Comparison of ENCODE assay signal across 8 mouse cellular contexts in the genomic region with DNA sequence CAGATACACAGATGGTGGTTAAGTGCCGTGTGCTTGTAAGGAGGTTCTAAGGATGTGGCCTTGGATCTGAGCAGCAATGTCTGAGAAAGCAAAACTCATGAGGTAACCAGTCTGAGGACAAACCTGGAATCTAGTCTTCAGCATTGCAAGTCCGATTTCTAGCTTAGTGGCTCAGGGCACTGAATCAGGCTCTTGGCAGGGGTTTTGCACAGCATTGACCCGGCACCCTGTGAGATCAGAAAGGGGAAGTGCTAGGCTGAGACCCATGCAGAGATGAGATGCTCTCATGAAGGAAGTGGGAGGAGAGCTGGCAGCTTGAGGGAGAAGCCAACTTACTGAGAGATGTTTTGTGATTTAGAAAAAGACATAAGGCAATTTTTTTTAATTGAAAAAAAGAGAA.
DNase-seq lines count a peak whose midpoint lies in the region; ATAC-seq and TF ChIP-seq lines count a peak whose summit lies in the region.

No protein-coding gene starts in this region.

- H3K4me3 ChIP-seq in kidney, adult 2 months (ENCODE audit: insufficient read depth, low read depth, low read length): no peak overlapping the region
- H3K4me3 ChIP-seq in midbrain, embryonic 15.5 days: no peak overlapping the region

- H3K4me1 ChIP-seq in kidney, adult 2 months (ENCODE audit: control insufficient read depth, insufficient read depth, low read length): peaks cover 11% of the 10 kb centered on the region
- H3K4me1 ChIP-seq in midbrain, embryonic 15.5 days: peaks cover 18% of the 10 kb centered on the region

- ATAC-seq in hematopoietic stem cell, adult 5-6 weeks (replicated peaks in 1 of 2; ENCODE audit: insufficient read depth in 1 of 2, low FRiP score in 2 of 2, low TSS enrichment in 1 of 2, low read depth in 1 of 2, poor library complexity in 2 of 2, severe bottlenecking in 2 of 2): peak; percentile 79 to 89
- ATAC-seq in megakaryocyte progenitor cell, adult 5-6 weeks (replicated peaks; ENCODE audit: poor library complexity): peak; percentile 63
- no peak for ATAC-seq in midbrain, embryonic 15.5 days (replicated peaks)

- H3K9ac ChIP-seq in midbrain, embryonic 15.5 days: no peak overlapping the region

- H3K27ac ChIP-seq in kidney, adult 2 months (ENCODE audit: insufficient read depth, low read depth, low read length): peak overlapping the region; percentile 48; the same call in 1 of the 2 replicates
- H3K27ac ChIP-seq in midbrain, embryonic 15.5 days: no peak overlapping the region

- no peaks in the 10 kb centered on the region for H3K27me3 ChIP-seq in kidney, adult 2 months (replicated peaks; ENCODE audit: control insufficient read depth, insufficient read depth, low read length)
- H3K27me3 ChIP-seq in midbrain, embryonic 15.5 days (replicated peaks): 0 out of 2 replicates have a peak, but pooled peaks cover 6% of the 10 kb centered on the region

- no peaks in the 10 kb centered on the region for H3K36me3 ChIP-seq in kidney, adult 2 months (ENCODE audit: control insufficient read depth, insufficient read depth, low read length)
- no peaks in the 10 kb centered on the region for H3K36me3 ChIP-seq in midbrain, embryonic 15.5 days (replicated peaks)

- no peak for TF ChIP-seq CTCF in kidney, adult 2 months (conservative IDR thresholded peaks at IDR 0.05; ENCODE audit: insufficient read depth, insufficient read length, low read depth, low read length)

- 0 out of 2 replicates have a peak, but pooled peaks cover 4% of the 10 kb centered on the region for H3K9me3 ChIP-seq in midbrain, embryonic 15.5 days

- H3K4me2 ChIP-seq in midbrain, embryonic 15.5 days: no peak overlapping the region

- TF ChIP-seq POLR2A in kidney, adult 2 months (IDR thresholded peaks at IDR 0.05; ENCODE audit: low read depth, low read length): no peak

- WGBS in kidney, adult 2 months: 54% methylated on average over 3 of the region's 3 CpGs
- 54% methylated on average over 3 of the region's 3 CpGs for WGBS in midbrain, embryonic 15.5 days

- DNase-seq in kidney, adult 2 months: peak; percentile 58
- no peak for DNase-seq in kidney, adult 8-10 months
- peak; percentile 41 for DNase-seq in NIH3T3 (ENCODE audit: low read depth)
- no peak for DNase-seq in testis, postnatal 10 days (ENCODE audit: low spot score)
- DNase-seq in cerebellum, postnatal 36 days: no peak

Comparison
In these comparisons a context has a peak if more than half of its experiments do, and no peak if none do; other contexts are left out.
1. DNase-seq: peak in kidney, adult 2 months (single experiment) and NIH3T3 (single experiment); none in kidney, adult 8-10 months (0 of 2), testis, postnatal 10 days (single experiment) and cerebellum, postnatal 36 days (0 of 2).